Mouse (Mus musculus) adrenal gland, postnatal 14 days (tissue): ENCODE data around the gene Rpn1. TPM values are rescaled to one million over a fixed set of nuclear protein-coding genes. Genes with fewer than 3 reads are reported as not detected.

Experiments used
- DNase-seq: peaks from one replicate; pipeline ENCODE4 v3.0.0; 2021; ENCODE audit warnings: mixed read lengths
- long read RNA-seq, 2 experiments: library from polyadenylated mRNA; stranded (forward); transcript quantifications; one replicate each; pipeline ENCODE4 v2.0.0; 2021
- total RNA-seq: library from RNA; stranded (reverse); gene quantifications from 2 replicates; pipeline ENCODE4 v1.2.3, GENCODE M21; 2021

The Rpn1 gene
- 183 and 185 TPM in 2 replicates for total RNA-seq
- long read RNA-seq, experiment 1, transcript Rpn1-201 (10 exons, 3,633 nt): major isoform, 306 of 324 reads
- long read RNA-seq, experiment 1, partial matches to known transcripts: 9 of 324 reads
- long read RNA-seq, experiment 1, other reads (novel, unspliced or antisense): 9 of 324 reads
- long read RNA-seq, experiment 2, transcript Rpn1-201 (10 exons, 3,633 nt): major isoform, 138 of 154 reads
- long read RNA-seq, experiment 2, partial matches to known transcripts: 8 of 154 reads
- long read RNA-seq, experiment 2, other reads (novel, unspliced or antisense): 6 of 154 reads

- DNase-seq: peak; percentile 100
These were observed at the start of gene Rpn1 for GRCm38 (mm10) chr6:88084278-88085151. Gene Rpn1, plus strand, starts transcription at chr6:88084482.

GRCm38 (mm10) chr6:88037471-88038045 is 46.7 kb upstream of the Rpn1 start:
- no peak for DNase-seq

GRCm38 (mm10) chr6:88039426-88039825 is 44.9 kb upstream of the Rpn1 start:
- DNase-seq: no peak

- DNase-seq: no peak
These were observed 43.1 kb upstream of the Rpn1 start for GRCm38 (mm10) chr6:88041221-88041620.

- DNase-seq: no peak
These were observed 41.9 kb upstream of the Rpn1 start for GRCm38 (mm10) chr6:88042336-88042735.

GRCm38 (mm10) chr6:88044234-88044576 is 40.1 kb upstream of the Rpn1 start:
- no peak for DNase-seq

- peak; percentile 98 for DNase-seq
These were observed 39.5 kb upstream of the Rpn1 start, which contains the start of gene Rab7 for GRCm38 (mm10) chr6:88044577-88045405. Gene Rab7, minus strand, starts transcription at chr6:88045270.

- DNase-seq: no peak
These were observed 38.9 kb upstream of the Rpn1 start for GRCm38 (mm10) chr6:88045406-88045766.

- DNase-seq: no peak
These were observed 36.4 kb upstream of the Rpn1 start for GRCm38 (mm10) chr6:88047853-88048252.

GRCm38 (mm10) chr6:88049008-88049407 is 35.3 kb upstream of the Rpn1 start:
- DNase-seq: no peak

- DNase-seq: no peak
These were observed 33.1 kb upstream of the Rpn1 start for GRCm38 (mm10) chr6:88051206-88051605.

- no peak for DNase-seq
These were observed 30.8 kb upstream of the Rpn1 start for GRCm38 (mm10) chr6:88053228-88054080.

GRCm38 (mm10) chr6:88054081-88054835 is 30.0 kb upstream of the Rpn1 start:
- DNase-seq: no peak

- no peak for DNase-seq
These were observed 28.6 kb upstream of the Rpn1 start for GRCm38 (mm10) chr6:88055663-88056062.

GRCm38 (mm10) chr6:88056866-88057265 is 27.4 kb upstream of the Rpn1 start:
- DNase-seq: no peak

GRCm38 (mm10) chr6:88059903-88060302 is 24.4 kb upstream of the Rpn1 start:
- DNase-seq: no peak

GRCm38 (mm10) chr6:88060602-88061001 is 23.7 kb upstream of the Rpn1 start:
- no peak for DNase-seq

GRCm38 (mm10) chr6:88061406-88061805 is 22.9 kb upstream of the Rpn1 start:
- no peak for DNase-seq

GRCm38 (mm10) chr6:88062398-88062797 is 21.9 kb upstream of the Rpn1 start:
- DNase-seq: no peak

GRCm38 (mm10) chr6:88064072-88064642 is 20.1 kb upstream of the Rpn1 start:
- DNase-seq: no peak
